Mouse (Mus musculus) MEL-GATA-1-ER (cell line): ENCODE data around the gene Cnr2.

Experiments used
- DNase-seq: peaks from one replicate; pipeline ENCODE4 v3.0.0-alpha.2; 2012; ENCODE audit warnings: low read depth; ENCODE audit errors: extremely low read depth

The Cnr2 gene

GRCm38 (mm10) chr4:135902606-135903242, 7.5 kb downstream of the Cnr2 start:
- DNase-seq = no peak

- no peak for DNase-seq
Measured at GRCm38 (mm10) chr4:135904810-135905209, 9.6 kb downstream of the Cnr2 start.

- peak; percentile 66 for DNase-seq
Measured at GRCm38 (mm10) chr4:135906633-135907032, 11.4 kb downstream of the Cnr2 start.

- no peak for DNase-seq
Measured at GRCm38 (mm10) chr4:135909326-135910066, 14.3 kb downstream of the Cnr2 start.

- no peak for DNase-seq
Measured at GRCm38 (mm10) chr4:135911531-135911930, 16.3 kb downstream of the Cnr2 start.

GRCm38 (mm10) chr4:135912164-135912563, 17.0 kb downstream of the Cnr2 start:
- DNase-seq = no peak

- no peak for DNase-seq
Measured at GRCm38 (mm10) chr4:135912835-135913234, 17.6 kb downstream of the Cnr2 start.

- no peak for DNase-seq
Measured at GRCm38 (mm10) chr4:135913433-135913832, 18.2 kb downstream of the Cnr2 start.

GRCm38 (mm10) chr4:135918635-135919279, 23.6 kb downstream of the Cnr2 start:
- DNase-seq = peak; percentile 67

- no peak for DNase-seq
Measured at GRCm38 (mm10) chr4:135919280-135919639, 24.1 kb downstream of the Cnr2 start.

GRCm38 (mm10) chr4:135920304-135921241, 25.4 kb downstream of the Cnr2 start, which contains the start of gene Fuca1:
Gene Fuca1 (plus strand): TSS chr4:135920735.
- peak; percentile 83 for DNase-seq

GRCm38 (mm10) chr4:135921257-135922120, 26.3 kb downstream of the Cnr2 start:
- no peak for DNase-seq

- DNase-seq = no peak
Measured at GRCm38 (mm10) chr4:135922190-135922589, 27.0 kb downstream of the Cnr2 start.

GRCm38 (mm10) chr4:135924418-135924817, 29.2 kb downstream of the Cnr2 start:
- DNase-seq = no peak

- no peak for DNase-seq
Measured at GRCm38 (mm10) chr4:135925341-135925740, 30.1 kb downstream of the Cnr2 start.

GRCm38 (mm10) chr4:135926195-135926808, 31.1 kb downstream of the Cnr2 start:
- peak; percentile 98 for DNase-seq

- DNase-seq = no peak
Measured at GRCm38 (mm10) chr4:135926861-135927260, 31.7 kb downstream of the Cnr2 start.

GRCm38 (mm10) chr4:135928376-135928775, 33.2 kb downstream of the Cnr2 start:
- DNase-seq = no peak

GRCm38 (mm10) chr4:135929405-135929804, 34.2 kb downstream of the Cnr2 start:
- no peak for DNase-seq

- DNase-seq = no peak
Measured at GRCm38 (mm10) chr4:135929828-135930227, 34.6 kb downstream of the Cnr2 start.
